In genomic region chr13:54821931-54822330, GRCm38 (mm10) we compare ENCODE assay signal across 49 mouse cellular contexts. TPM values are rescaled to one million over a fixed set of nuclear protein-coding genes. Genes with fewer than 3 reads are reported as not detected.
"Had no signal": no experiment of that assay in that cellular context is flagged by ENCODE, and none has a peak within 500 bp of the region (broad histone marks: within the 10 kb centered on the region; RNA-seq: fewer than 3 reads in every experiment).

No protein-coding gene starts in this region.

- ATAC-seq: hindbrain, embryonic 16.5 days; hindbrain, postnatal 0 days; inflammation-experienced regulatory T-cells, adult 6 months; intestine, embryonic 15.5 days; intestine, embryonic 16.5 days; intestine, postnatal 0 days had no signal

- H3K27ac ChIP-seq: heart, embryonic 13.5 days; heart, embryonic 15.5 days; hindbrain, embryonic 10.5 days; hindbrain, embryonic 12.5 days; hindbrain, embryonic 13.5 days; hindbrain, embryonic 14.5 days; hindbrain, embryonic 15.5 days; hindbrain, postnatal 0 days; intestine, embryonic 15.5 days; kidney, embryonic 15.5 days; kidney, postnatal 0 days; layer of hippocampus, adult 2 months; left cerebral cortex, adult 2 months had no signal

- H3K4me3 ChIP-seq: heart, embryonic 12.5 days; heart, embryonic 13.5 days; heart, embryonic 15.5 days; hindbrain, embryonic 10.5 days; hindbrain, embryonic 12.5 days; hindbrain, embryonic 13.5 days; hindbrain, embryonic 15.5 days; intestine, embryonic 15.5 days; kidney, embryonic 15.5 days; layer of hippocampus, adult 2 months; left cerebral cortex, adult 2 months had no signal

- DNase-seq: heart, postnatal 10 days; heart, postnatal 14 days; heart, postnatal 36 days; heart, postnatal 4 days; kidney, adult 11 months; kidney, adult 18-20 months; kidney, adult 2 months; kidney, adult 8-10 months; kidney, adult 9 months; kidney, postnatal 10 days; kidney, postnatal 14 days; kidney, postnatal 25 days; kidney, postnatal 36 days; kidney, postnatal 4 days; layer of hippocampus, postnatal 36 days had no signal

- H3K9ac ChIP-seq: heart, embryonic 12.5 days; heart, embryonic 13.5 days; heart, embryonic 15.5 days; hindbrain, embryonic 12.5 days; hindbrain, embryonic 13.5 days; hindbrain, embryonic 14.5 days; hindbrain, embryonic 15.5 days; intestine, embryonic 15.5 days; kidney, embryonic 15.5 days had no signal

- H3K9me3 ChIP-seq: heart, embryonic 12.5 days; heart, embryonic 13.5 days; heart, embryonic 15.5 days; hindbrain, embryonic 10.5 days; hindbrain, embryonic 12.5 days; hindbrain, embryonic 13.5 days; hindbrain, embryonic 15.5 days; intestine, embryonic 15.5 days; kidney, embryonic 15.5 days had no signal

- H3K36me3 ChIP-seq: heart, embryonic 12.5 days; heart, embryonic 13.5 days; heart, embryonic 15.5 days; hindbrain, embryonic 10.5 days; hindbrain, embryonic 12.5 days; hindbrain, embryonic 13.5 days; hindbrain, embryonic 15.5 days; intestine, embryonic 15.5 days; kidney, embryonic 15.5 days had no signal

- H3K27me3 ChIP-seq: hindbrain, embryonic 15.5 days; intestine, embryonic 15.5 days had no signal

RNA-seq across cellular contexts. Expression of gene Tspan17, which starts 32.8 kb away (rescaled TPM):
- total RNA-seq: hematopoietic stem cell, adult 5-6 weeks had no signal

RNA-seq across cellular contexts. Expression of gene Eif4e1b, which starts 38.1 kb away (rescaled TPM):
- total RNA-seq: heart, postnatal 10 days; heart, postnatal 14 days; heart, postnatal 25 days; heart, postnatal 36 days; heart, postnatal 4 days; hematopoietic stem cell, adult 5-6 weeks; hindbrain, postnatal 0 days; layer of hippocampus, adult 18-20 months; layer of hippocampus, adult 2 months; layer of hippocampus, postnatal 10 days; layer of hippocampus, postnatal 25 days; layer of hippocampus, postnatal 36 days; left cerebral cortex, adult 18-20 months; left cerebral cortex, adult 2 months; left cerebral cortex, adult 8-10 months had no signal
- polyA plus RNA-seq: heart, embryonic 11.5 days; heart, embryonic 12.5 days; heart, embryonic 13.5 days; heart, embryonic 14.5 days; heart, embryonic 15.5 days; heart, embryonic 16.5 days; heart, postnatal 0 days; hindbrain, embryonic 10.5 days; hindbrain, embryonic 11.5 days; hindbrain, embryonic 12.5 days; hindbrain, embryonic 13.5 days; hindbrain, embryonic 14.5 days; hindbrain, embryonic 15.5 days; hindbrain, embryonic 16.5 days; hindbrain, postnatal 0 days; inflammation-experienced regulatory T-cells, adult 6 months; intestine, embryonic 14.5 days; intestine, embryonic 15.5 days; intestine, embryonic 16.5 days; intestine, postnatal 0 days; kidney, adult 2 months; kidney, embryonic 14.5 days; kidney, embryonic 15.5 days; kidney, embryonic 16.5 days; kidney, postnatal 0 days; large intestine, adult 2 months had no signal

RNA-seq across cellular contexts. Expression of gene Sncb, which starts 55.5 kb away (rescaled TPM):
- total RNA-seq: heart, postnatal 10 days; heart, postnatal 14 days; heart, postnatal 25 days; heart, postnatal 36 days; heart, postnatal 4 days; hematopoietic stem cell, adult 5-6 weeks had no signal
- polyA plus RNA-seq: heart, embryonic 13.5 days; heart, embryonic 14.5 days; heart, embryonic 15.5 days; heart, embryonic 16.5 days; heart, postnatal 0 days; kidney, embryonic 14.5 days; kidney, embryonic 16.5 days; kidney, postnatal 0 days had no signal
